Mouse (Mus musculus): ENCODE data around the gene Bin2.

Gene Bin2

DNA sequence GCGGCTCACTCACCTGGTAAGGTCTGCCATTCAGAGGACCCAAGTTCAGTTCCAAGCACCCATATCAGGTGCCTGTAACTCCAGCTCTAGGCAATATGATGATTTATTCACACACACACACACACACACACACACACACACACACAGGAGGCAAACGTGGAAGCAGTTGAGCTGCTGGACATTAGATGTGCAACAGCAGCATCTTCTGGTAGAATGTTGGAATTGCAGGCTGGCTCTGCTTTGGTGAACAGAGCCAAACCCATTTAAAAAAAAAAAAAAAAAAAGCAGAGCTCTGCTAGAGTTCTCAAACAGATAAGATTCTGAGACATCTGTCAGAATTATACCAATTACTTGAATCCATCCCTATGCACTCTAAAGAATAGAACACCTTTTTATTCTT is 13.7 kb upstream of the Bin2 start:
- DNase-seq (ENCODE audit: low read depth, low spot score): peak; percentile 58

DNA sequence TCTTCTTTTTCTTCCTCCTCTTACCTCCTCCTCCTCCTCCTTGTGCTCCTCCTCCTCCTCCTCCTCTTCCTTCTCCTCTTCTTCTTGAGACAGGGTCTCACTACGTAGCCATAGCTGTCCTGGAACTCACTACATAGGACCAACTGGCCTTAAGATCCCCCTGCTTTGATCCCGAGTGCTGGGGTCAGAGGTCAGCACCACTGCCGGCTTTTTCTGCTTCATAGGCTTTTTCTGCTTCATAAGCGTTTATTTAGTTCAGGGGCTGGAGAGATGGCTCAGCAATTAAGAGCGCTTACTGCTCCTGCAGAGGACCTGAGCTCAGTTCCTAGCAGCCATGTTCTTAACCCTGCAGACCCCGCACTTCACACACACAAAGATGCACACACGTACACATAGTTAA is 12.4 kb upstream of the Bin2 start:
- DNase-seq (ENCODE audit: low read depth, low spot score): no peak

DNA sequence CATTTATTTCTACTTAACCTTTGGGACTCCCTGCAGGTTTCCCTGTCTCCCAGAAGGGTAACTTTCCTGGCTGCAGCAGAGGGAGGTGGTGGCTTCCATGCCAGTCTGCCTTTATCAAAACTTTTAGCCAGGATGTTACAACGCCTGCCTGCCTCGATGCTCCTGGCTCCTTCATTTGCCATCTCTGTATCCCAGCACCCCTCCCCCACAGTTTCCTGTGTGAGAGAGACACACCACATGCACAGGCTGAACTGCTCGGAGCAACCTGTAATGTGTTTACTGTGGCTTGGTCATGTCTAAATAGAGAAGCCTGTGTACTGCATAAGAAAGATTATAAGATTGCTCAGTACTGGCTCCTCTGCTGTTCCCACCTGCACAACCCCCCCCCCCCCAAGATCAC is 11.0 kb upstream of the Bin2 start:
- DNase-seq (ENCODE audit: low read depth, low spot score): no peak

GRCm38 (mm10) chr15:100679005-100679404 is 9.7 kb upstream of the Bin2 start:
- no peak for DNase-seq (ENCODE audit: low read depth, low spot score)

DNA sequence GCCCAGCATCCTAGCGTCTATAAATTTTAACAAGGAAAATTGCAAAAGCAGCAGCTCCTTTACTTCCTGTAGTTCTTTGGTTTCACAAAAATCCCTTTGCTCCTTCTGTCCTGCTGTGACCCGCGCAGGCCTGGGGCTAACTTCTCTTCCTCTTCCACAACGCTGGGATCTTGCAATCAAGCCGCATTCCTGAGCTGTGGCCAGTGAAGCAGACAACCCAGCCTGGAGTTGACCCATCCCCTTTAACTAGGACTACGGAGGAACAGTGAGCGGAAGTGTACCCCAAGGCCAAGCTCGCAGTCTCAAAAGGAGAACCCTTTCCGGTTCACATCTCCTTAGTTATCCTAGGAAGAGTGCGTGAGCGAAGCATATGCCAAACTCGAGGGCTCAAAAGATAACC is 9.2 kb upstream of the Bin2 start:
- no peak for DNase-seq (ENCODE audit: low read depth, low spot score)

DNA sequence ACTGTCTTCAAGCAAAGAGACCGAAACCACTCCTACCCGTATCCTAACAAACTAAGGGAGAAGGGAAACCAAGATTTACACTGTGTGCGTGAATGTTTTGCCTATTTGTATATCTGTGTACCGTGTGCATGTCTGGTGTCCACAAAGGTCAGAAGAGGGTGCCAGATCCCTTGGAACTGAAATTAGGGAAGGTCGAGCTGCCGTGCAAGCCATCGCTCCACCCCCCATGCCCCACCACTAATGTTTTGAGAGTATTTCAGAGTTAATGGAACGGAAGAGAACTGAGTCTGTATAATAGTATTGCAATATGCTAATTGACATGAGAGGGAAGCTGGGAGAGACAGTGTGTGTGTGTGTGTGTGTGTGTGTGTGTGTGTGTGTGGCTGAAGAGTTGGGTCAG is 8.3 kb upstream of the Bin2 start:
- DNase-seq (ENCODE audit: low read depth, low spot score): no peak

GRCm38 (mm10) chr15:100676521-100676920 is 7.2 kb upstream of the Bin2 start:
- DNase-seq (ENCODE audit: low read depth, low spot score): no peak

- no peak for DNase-seq (ENCODE audit: low read depth, low spot score)
Observed at GRCm38 (mm10) chr15:100675486-100675885, 6.1 kb upstream of the Bin2 start.

- DNase-seq (ENCODE audit: low read depth, low spot score): no peak
Observed at GRCm38 (mm10) chr15:100674566-100674965, 5.2 kb upstream of the Bin2 start.

- peak; percentile 38 for DNase-seq (ENCODE audit: low read depth, low spot score)
Observed at GRCm38 (mm10) chr15:100673585-100674391, 4.4 kb upstream of the Bin2 start.

DNA sequence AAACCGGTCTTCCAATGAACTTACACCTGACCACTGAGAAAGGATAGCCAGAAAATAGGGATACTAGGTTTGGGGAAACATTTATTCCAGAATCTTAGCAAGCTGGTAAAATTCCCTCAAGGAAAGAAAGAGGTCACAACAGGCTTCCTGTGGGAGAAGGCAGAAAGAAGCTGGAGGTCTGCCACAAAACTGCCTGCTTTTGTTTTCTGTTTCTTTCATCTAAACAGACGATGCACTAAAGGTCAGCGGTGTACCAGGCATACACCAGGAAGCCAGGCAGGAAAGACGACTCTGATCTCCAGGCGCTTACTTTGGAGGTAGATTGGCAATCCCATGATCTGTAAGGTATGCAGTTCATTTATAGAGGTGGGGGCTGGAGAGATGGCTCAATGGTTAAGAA is 1.5 kb upstream of the Bin2 start:
- no peak for DNase-seq (ENCODE audit: low read depth, low spot score)

GRCm38 (mm10) chr15:100670004-100670403 is 651 bp upstream of the Bin2 start:
- no peak for DNase-seq (ENCODE audit: low read depth, low spot score)

DNA sequence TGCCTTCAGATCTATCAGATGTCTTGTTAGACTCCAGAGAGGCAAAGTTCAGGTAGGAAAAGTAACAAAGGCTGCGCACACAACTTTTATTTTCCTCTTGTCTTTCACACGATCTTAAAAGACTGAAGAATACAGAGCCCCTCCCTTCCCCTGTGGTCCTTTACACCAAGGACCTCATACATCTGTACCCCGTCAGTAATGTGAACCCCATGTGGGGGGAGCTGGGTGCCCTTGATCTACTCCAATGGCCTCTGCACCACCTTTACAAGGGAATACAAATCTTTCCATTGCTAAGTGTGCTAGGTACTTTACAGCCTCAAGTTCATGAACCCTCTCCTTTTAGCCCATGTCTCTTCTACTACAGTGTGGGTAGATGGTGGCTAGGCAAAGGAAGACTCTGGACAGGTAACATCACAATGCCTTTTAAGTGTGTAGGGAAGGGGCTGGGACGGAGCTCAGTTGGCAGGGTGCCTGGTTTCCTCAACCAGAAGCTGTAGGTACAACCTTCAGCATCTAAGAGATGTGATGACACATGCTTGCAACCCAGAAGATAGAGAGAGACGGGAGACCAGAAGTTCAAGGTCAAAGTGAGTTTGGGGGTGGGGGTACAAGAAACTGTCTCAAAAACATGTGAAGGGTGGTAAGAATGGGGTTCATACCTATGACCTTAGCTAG is 1.3 kb downstream of the Bin2 start:
- no peak for DNase-seq (ENCODE audit: low read depth, low spot score)

DNA sequence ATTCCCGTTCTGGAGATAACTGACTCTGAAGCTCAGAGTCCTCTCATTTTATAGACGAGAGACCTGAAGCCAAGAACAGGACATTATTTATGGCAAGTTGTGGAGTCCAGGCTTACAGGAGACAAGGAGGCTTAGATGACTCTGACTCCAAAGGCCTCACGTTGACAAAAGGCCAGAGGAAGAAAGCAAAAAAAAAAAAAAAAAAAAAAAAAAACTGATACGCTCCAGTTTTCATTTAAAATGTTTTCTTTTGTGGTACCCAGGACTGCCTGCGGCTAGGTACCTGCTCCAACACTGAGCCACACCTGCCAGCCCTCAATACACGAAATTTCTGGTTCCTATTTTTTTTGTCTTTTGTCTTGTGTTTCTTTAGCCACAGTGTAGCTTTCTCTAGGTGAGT is 1.9 kb downstream of the Bin2 start:
- no peak for DNase-seq (ENCODE audit: low read depth, low spot score)

- no peak for DNase-seq (ENCODE audit: low read depth, low spot score)
Observed at GRCm38 (mm10) chr15:100666851-100667250, 2.5 kb downstream of the Bin2 start.

DNA sequence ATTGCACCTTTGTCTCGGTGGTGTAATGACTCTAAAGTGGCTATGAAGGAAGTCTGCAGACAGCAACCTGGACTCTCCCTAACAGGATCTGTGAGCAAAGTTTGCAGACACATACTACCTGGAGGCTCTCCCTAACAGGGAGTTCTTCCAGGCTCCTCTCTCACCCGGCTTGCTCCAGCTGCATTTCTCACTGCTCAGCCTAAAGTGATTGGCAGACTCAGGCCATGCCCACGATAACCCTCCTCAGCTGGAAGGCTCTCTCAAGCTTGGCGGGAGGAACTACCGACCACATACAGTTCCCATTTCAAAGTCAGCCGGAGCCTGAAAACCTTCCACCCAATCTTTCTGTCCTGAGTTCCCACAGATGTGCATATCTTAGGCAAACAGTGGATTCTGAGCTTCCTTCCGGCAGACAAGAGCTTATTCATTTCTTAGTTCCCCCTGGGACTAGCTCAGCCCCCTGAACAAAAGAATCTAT is 3.1 kb downstream of the Bin2 start:
- DNase-seq (ENCODE audit: low read depth, low spot score): no peak

GRCm38 (mm10) chr15:100665411-100666218 is 3.7 kb downstream of the Bin2 start:
- DNase-seq (ENCODE audit: low read depth, low spot score): no peak

- DNase-seq (ENCODE audit: low read depth, low spot score): no peak
Observed at GRCm38 (mm10) chr15:100664813-100665274, 4.5 kb downstream of the Bin2 start.

GRCm38 (mm10) chr15:100660805-100661204 is 8.5 kb downstream of the Bin2 start:
- DNase-seq (ENCODE audit: low read depth, low spot score): no peak

- no peak for DNase-seq (ENCODE audit: low read depth, low spot score)
Observed at GRCm38 (mm10) chr15:100660306-100660705, 9.0 kb downstream of the Bin2 start.

GRCm38 (mm10) chr15:100655201-100655600 is 14.2 kb downstream of the Bin2 start:
- DNase-seq (ENCODE audit: low read depth, low spot score): no peak

GRCm38 (mm10) chr15:100654271-100654670 is 15.1 kb downstream of the Bin2 start:
- no peak for DNase-seq (ENCODE audit: low read depth, low spot score)
